Mouse (Mus musculus) ES-CJ7 (cell line): ENCODE results near the gene Mbd6.
"Not testable (repeated sequence)": the region's sequence is repeated elsewhere in the genome, so short reads cannot be mapped to it uniquely, and the experiment has no call there.

ENCODE experiments used
- DNase-seq: peaks from one replicate; pipeline ENCODE4 v3.0.0; 2011; ENCODE audit warnings: low read depth, low spot score

Gene Mbd6

DNA sequence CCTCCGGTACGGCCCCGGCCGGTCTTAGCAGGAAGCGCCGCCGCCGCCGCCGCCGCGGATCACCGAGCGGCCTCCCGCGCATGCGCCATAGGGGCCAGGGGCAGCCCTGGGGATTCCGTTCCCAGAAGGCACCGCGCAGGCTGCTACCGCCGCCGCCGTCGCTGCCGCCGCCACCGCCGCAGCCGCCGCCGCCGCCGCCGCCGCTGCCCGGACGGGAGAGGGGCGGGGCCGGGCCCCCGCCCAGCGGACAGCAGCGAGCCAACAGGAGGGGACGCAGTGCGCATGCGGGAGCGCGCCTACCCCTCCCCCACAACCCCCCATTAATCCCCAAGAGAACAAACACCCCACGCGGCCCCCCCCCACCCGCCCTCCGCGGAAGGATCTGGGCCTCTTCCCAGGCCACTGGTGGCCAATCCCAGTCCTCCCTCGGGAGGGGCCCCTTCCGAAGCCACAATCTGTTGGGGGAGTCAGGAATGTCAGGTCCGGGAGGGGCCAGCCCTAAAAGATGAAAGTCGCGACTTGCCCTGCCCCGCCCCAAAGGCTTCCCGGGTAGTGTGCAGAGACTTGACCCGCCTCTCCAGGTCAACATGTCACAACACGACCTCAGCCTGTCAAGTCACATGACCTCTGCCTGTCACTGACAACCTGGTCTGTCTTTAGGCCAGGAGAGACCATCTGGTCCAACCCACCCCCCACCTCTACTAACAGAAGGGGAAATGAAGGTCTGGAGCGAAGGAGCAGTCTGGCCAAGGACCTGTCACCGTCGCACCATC lies at the start of gene Mbd6:
Gene Mbd6 (minus strand): TSS at position 219 of the 773 bp plus-strand sequence.
- DNase-seq, result peak; percentile 89

DNA sequence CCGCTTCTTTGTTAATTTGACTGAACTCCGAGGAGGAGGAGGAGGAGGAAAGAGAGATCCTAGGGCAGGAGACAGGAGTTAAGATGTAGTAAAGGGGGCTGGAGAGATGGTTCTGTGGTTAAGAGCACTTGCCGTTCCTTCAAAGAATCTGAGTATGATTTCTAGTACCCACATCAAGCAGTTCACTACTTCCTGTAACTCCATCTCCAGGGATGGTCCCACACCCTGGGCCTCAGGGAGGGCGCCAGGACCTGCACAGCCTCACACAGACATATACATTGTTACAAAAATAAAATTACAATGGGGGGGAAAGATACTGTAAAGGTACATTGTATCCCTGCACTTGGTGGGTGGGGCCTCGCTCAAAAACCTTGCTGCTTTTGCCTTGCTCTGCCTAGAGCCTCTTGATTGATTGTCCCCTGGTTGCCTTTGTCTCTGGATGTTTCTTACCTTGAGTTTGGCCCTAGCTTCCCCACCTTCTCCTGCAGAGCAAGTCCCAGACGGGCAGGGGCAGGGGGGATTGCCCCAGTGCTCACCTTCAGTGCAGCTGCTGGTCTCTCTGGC lies 48.8 kb upstream of the Mbd6 start:
- no peak for DNase-seq

DNA sequence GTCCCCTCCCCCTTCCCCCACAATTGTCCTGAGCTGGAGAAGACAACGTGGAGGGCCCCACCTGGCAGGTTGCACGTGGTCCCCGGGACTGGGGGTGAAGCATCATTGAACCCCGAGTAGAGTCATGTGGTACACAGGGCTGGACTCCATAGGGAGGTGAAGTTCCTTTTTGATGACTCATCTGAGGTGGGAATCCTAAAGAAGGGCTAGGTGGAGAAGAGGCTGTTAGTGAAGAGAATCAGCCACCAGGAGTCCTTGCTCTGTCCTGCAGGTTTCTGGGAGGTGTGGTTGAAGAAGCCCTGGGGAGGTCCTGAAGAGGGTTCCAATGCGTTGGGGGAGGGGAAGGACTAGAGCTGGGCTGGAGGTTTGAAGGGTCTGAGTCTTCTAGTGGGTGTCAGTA lies 48.1 kb upstream of the Mbd6 start:
- peak; percentile 77 for DNase-seq

DNA sequence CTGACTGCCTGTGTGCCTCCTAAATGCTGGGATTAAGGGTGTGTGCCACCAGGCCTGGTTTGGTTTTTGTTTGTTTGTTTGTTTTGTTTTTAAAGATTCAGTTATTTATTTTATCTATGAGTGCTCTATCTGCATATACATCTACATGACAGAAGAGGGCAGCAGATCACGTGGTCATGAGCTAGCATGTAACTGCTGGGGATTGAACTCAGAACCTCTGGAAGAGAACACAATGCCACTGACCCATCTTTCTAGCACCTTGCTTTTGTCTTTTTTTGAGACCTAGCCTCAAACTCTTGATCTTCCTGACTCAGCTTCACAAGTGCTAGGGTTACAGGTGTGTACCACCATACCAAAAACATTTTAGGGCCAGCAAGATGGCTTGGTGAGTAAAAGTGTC lies 46.5 kb upstream of the Mbd6 start:
- DNase-seq, result no peak

DNA sequence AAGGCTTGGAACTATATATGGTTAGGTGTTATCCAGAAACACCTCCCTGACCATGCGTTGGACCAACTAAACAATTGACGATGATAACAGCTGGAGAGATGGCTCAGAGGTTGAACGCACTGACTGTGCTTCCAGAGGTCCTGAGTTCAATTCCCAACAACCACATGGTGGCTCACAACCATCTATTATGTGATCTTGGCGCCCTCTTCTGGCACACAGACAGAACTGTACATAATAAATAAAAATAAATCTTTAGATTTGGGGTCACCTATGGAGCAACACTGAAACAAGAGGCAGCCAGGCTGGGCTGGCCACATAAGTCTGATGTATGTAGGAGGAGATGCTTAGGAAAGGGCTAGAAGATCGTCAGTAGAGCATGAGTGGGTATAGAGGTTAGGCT lies 44.3 kb upstream of the Mbd6 start:
- DNase-seq, result no peak

DNA sequence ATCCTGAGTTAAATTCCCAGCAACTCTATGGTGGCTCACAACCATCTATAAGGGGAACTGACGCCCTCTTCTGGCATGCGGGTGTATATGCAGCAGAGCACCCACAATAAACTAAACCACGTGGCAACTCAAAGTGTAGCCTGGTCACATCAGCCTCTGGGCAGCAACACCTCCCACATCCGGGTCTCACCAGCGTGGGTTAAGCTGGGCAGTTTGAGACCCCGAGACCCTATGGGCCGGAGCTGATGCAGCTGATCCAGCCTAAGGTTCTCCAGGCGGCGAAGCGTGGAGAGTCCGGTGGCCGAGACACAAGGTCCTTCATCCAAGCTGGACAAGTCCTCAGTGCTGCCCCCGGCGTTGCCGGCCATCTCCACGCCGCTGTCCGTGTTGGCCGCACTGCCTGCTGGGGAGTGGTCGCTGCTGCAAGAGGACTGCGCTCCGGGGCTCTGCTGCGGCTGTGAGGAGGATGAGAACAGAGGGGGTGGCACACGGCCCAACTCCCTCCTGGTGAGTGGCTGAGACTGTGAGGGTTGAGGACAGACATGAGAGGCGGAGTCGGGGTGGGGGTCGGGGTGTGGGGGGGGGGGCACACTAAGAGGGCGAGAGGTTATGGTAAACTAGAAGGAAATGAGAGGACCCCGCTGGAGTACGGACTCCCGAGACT lies 43.5 kb upstream of the Mbd6 start:
- peak; percentile 84 for DNase-seq

DNA sequence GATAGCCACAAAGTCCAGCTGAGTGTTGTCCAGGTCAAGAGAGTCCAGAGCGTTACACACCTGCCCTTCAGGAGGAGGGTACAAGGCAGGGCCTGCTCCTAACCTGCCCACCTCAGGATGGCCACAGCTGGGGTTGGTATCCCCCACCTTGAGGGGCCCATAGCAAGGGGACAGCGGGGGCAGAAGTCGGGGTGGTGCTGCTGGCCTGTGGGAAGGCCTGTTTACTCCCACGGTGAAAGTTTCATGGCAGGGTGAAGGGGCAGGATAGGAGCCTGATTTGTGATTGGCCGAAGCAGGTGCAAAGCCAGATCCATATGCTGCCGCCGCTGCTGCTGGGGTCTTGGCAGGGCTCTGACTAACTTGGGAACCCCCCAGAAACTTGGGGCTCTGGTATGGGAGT lies 41.4 kb upstream of the Mbd6 start:
- DNase-seq, result no peak

DNA sequence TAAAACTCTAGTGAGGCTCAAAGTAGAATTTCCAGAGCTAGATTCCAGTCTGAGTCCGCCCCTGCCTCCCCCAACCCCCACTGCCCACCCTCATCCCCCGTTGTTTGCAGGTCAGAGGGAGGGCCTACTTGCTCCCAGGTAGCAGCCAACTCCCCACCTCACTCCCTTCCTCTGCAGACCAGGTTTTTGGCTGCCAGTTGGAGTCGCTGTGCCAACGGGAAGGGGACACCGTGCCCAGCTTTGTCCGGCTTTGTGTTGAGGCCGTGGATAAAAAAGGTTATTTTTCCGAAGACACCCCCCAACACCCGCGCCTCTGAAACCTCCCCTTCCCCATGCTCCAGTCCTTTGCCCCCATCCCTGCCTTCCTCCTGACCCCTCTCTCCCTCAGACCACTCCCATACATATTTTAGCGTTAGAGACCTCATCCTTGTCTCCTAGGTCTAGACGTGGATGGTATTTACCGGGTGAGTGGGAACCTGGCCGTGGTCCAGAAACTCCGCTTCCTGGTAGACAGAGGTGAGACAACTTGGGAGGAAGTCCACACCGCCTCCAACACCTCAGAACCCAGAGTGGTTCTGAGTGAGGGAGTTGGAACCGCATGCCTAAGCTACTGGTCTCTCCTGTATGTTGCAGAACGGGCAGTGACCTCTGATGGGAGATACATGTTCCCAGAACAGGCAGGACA lies 38.8 kb upstream of the Mbd6 start:
- no peak for DNase-seq

DNA sequence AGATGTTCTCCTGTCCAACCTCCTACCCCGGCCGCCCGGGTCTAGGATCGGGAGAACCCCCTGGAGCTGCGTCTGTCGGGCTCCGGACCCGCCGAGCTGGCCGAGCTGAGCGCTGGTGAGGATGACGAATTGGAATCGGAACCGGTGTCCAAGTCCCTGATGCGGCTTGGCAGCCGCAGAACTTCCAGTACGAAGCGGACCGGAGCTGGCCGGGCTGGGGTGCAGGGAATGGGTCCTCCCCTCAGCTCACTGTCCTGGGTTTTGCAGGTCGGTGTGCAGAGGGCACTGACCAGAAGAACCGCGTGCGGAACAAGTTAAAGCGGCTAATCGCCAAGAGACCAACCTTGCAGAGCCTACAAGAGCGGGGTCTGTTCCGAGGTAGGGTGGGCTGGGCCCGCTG lies 38.0 kb upstream of the Mbd6 start:
- DNase-seq, result no peak

DNA sequence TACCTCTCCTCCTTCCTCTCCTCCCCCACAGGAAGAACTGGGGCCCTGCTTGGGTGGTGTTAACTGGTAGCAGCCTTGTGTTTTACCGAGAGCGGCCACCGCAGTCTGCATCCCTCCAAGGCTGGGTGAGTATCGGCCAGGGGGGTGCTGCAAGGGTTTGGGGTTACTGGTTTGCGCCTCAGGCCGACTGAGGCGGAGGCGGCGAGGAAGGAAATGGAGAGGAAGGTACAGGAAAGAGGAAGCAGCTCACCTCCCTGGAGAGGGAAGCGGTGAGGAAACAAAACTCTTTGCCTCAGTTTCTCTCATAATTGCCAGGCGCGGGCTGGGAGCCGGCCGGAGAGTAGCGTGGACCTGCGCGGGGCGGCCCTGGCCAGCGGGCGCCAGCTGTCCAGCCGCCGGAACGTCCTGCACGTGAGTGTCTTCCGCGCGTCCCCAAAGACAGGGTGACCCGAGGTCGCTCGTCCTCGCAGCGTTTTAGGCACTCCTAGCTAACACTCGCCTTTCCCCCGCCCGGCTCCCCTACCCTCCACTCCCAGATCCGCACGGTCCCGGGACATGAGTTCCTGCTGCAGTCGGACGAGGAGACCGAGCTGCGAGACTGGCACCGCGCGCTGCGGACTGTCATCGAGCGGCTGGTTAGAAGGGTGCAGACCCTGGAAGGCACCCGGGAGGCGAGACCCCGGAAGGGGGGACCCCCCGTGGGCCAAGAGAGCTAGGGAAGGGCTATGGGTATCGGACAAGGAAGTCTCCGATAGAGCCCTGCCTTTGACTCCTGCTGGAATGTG lies 37.4 kb upstream of the Mbd6 start:
- DNase-seq, result no peak

DNA sequence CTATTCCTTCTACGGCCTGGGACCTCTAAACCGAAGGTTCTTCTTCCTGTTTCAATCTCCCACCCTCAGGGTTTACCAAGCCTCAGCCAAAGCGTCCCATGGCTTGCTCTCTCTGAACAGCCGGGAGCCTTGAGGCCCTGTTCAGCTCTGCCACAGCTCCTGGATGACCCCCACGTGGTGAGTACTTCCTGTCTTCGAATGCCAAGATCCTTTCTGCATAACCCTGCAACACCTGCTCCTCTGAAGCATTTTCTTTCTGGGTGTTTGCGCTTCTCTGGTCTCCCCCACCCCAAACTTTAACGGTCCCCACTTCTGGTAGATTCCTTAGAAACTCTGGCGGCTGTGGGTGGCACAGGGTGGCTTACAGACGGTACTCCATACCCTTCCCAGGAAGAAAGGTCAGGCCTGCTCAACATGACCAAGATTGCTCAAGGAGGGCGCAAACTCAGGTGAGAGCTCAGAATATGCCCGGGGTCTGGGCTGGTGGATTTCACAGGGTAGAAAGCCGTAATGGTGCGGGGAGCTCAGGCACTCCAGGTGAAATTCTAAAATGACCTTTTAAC lies 36.7 kb upstream of the Mbd6 start:
- DNase-seq, result peak; percentile 52

DNA sequence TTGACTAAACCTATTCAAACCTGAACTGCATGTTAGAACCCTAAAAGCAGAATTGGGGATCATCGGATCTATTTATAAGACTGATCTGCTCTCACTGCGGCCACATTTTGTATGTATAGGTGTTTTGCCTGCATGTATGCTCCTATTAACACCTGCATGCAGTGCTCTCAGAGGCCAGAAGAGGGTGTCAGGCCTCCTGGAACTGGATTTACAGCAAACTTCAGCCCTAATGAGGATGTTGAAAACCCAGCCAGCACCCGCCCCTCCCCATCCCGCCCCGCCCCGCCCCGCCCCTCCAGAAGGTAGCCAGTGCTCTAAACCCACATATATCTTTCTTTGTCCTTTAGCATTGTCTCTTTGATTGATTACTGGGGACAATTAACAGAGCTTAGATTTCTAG lies 35.7 kb upstream of the Mbd6 start:
- DNase-seq, result peak; percentile 91

DNA sequence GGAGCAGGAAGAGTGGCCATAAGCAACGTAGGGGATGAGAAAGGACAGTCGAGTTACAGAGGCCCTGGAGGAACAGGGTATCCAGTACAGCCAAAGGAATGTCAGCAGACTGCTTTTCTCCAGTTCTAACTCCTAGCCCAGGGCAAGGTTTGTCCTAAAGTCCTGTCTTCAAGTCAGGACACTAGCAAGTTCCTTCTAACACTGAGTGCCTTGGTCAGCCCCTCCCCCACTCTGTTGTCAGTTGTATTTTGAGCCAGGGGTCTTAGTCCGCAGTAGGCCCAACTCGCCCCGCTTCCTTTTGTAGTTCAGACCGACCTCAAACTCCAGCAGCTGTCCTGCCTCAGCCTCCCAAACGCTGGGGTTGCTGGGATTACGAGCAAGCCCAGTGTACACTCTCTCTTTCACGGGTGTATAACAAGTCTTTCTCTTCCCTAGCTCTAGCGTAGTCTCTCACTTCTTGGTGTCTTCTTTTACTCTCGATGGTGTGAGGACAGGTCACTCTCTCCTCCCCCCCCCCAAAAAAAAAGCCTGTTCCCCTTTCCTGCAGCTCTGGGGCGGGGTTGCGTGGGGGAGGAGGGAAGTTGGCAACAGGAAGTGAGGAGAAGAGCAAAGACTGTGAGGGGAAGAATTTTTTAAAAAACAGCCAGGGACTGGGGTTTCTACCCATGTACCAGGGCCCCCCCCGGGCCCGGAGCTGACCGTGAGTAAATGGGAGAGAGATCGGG lies 34.5 kb upstream of the Mbd6 start:
- peak; percentile 46 for DNase-seq

DNA sequence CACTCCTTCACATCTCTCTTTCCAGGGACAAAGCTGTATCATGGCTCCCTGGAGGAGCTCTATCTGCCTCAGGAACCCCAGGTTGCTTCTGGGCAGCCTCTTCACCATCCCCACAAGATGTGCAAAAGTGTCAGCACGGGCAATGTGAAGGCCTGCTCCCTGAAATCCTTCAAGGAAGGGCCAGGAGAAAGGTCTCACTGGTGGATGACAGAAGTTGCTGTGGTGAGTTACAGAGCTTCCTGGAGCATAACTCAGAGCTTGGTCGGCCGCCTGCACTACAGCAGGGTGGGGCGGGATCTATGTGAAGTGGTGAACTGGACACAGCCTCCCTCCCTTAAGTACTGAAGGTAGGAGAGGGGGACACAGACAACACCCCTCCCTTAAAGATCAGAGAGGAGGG lies 33.9 kb upstream of the Mbd6 start:
- no peak for DNase-seq

DNA sequence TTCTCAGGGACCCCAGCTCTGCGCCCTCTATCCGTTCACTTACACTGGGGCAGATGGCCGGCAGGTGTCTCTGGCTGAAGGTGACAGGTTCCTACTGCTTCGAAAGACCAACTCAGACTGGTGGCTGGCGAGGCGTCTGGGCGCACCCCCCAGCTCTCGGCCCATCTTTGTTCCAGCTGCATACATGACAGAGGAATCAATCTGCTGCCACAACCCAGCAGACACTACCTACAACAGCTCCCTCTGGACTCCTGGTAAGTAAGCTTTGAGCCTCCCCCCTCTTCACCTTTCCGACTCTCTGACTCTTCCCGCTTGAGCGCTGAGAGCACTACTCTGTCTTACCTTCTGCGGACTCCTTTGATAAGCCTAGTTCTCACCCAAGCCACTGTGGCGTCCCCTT lies 33.4 kb upstream of the Mbd6 start:
- DNase-seq, result no peak

DNA sequence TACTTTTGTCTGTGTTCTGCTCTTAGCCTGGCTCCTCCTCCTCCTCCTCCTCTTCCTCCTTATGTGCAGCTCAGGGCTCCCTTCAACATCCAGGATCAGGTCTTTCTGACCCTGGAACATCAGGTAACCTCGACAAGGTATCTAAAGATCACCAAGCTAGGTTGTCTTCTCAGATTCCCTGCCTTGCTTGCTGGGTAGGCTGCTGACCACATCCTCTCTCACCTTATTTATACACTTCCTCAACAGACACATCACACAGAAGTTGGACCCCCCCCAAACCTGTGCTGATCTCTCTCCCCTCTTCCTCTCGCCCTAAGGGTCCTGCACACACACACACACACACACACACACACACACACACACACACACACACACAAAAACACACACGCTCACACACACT lies 32.8 kb upstream of the Mbd6 start, which contains the start of gene Arhgap9:
Gene Arhgap9 (plus strand): TSS at position 344 of the 400 bp plus-strand sequence.
- DNase-seq, result no peak

DNA sequence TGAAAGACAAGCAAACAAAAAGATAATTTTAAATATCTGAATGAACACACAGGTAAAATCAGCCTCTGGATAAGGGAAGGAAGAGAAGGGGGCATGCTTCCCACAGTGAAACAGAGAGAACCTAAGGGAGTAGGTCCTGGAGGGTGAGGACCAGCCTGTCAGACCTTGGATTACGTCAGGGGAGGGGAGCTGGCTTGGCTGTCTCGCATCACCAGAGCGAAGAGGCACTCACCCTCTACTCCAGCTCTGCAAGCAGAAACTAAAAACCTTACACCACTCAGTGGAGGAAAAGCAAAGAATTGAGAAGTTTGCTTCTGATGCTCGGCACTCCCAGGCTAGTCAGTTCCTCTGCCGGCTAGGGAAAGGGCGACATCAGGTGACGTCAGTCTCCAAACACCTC lies 31.2 kb upstream of the Mbd6 start:
- DNase-seq, result no peak

DNA sequence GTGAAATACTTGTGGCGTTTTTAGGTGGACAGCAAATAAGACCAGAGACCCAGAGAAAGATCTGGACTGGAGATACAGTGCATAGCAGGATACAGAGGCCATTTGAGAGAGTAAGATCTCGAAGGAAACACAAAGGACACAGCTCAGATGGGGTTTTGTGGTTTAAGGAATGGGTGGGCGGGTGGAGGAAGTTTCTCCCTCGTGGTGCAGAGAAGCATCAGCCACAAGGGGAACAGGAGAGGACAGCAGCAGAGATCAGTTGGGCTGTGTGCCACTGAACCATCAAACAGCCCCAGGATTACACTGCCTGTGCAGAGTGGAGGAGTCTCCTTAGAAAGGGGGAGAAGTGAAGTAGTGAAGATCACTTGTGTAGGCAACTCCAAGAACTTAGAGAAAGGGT lies 29.2 kb upstream of the Mbd6 start:
- no peak for DNase-seq

DNA sequence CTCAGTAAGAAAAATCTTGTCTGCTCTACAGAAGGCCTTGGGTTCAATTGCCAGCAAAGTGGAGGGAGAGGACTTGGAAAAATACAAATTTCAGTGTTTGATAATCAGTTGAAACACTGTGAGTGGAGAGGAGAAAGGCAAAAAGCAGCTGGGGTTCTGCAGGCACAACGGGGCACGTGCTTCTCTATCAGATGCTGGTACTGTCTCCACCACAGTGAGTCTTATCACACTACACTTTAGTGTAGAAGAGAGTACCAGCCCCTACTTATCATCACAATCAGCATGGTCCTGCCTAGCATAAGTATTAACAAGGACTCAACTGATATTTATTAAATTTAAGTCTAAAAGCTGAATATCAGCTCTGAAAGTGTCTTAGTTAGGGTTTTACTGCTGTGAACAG lies 28.5 kb upstream of the Mbd6 start:
- no peak for DNase-seq

DNA sequence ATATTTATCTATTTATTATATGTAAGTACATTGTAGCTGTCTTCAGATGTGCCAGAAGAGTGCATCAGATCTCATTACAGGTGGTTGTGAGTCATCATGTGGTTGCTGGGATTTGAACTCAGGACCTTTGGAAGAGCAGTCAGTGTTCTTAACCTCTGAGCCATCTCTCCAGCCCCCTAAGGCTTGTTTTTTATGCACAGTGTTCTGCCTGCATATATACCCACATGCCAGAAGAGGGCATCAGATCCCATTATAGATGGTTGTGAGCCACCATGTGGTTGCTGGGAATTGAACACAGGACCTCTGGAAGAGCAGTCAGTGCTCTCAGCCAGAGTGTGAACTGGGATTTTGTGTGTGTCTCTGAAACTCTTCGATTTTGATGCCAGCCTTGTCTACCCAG lies 26.1 kb upstream of the Mbd6 start:
- DNase-seq, result peak; percentile 52

DNA sequence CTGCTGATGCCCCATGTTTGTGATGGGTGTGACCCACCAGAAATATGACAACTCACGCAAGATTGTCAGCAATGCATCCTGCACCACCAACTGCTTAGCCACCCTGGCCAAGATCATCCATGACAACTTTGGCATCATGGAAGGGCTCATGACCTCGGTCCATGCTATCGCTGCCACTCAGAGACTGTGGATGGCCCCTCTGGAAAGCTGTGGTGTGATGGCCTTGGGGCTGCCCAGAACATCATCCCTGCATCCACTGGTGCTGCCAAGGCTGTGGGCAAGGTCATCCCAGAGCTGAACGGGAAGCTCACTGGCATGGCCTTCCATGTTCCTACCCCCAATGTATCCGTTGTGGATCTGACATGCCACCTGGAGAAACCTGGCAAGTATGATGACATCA lies 24.7 kb upstream of the Mbd6 start:
- not testable (repeated sequence) for DNase-seq
